In the genomic region with DNA sequence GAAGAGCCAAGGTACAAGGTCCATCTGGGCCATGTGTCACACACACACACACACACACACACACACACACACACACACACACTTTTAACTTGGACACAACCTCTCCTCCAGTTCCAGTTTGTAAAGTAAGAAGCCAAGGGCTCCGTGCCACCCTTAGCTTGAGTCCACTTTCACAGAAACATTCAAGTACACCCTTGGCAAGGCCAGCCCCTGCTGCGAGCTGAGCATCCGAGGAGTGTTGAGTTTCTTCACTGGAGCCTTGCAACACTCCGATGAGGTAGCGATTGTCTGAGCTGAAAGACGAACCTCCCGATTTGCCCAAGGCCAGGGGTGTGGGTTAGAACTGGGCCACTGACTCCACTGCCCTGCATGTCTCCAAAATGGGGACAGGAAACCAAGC, we compare ENCODE assay signal across 16 mouse cellular contexts. TPM values are rescaled to one million over a fixed set of nuclear protein-coding genes. Genes with fewer than 3 reads are reported as not detected.
A peak's percentile ranks its signal among the peaks of the same experiment; 100 is the strongest.
DNase-seq lines count a peak whose midpoint lies in the region; ATAC-seq lines count a peak whose summit lies in the region.
"Had no signal": no experiment of that assay in that cellular context is flagged by ENCODE, and none has a peak within 500 bp of the region (broad histone marks: within the 10 kb centered on the region; RNA-seq: fewer than 3 reads in every experiment).

No protein-coding gene starts in this region.

- ATAC-seq in kidney, embryonic 15.5 days (replicated peaks; ENCODE audit: low FRiP score) = 0 out of 2 replicates have a peak, but pooled peaks have one; percentile 24

- no peak overlapping the region for H3K4me3 ChIP-seq in kidney, embryonic 15.5 days (replicated peaks)
- H3K4me3 ChIP-seq: embryonic facial prominence, embryonic 10.5 days; layer of hippocampus, adult 2 months; liver, embryonic 15.5 days; midbrain, embryonic 12.5 days had no signal

- H3K4me1 ChIP-seq in kidney, embryonic 15.5 days = peaks cover 24% of the 10 kb centered on the region
- H3K4me1 ChIP-seq: liver, embryonic 15.5 days had no signal

- H3K9ac ChIP-seq in kidney, embryonic 15.5 days = no peak overlapping the region
- H3K9ac ChIP-seq: liver, embryonic 15.5 days; midbrain, embryonic 12.5 days had no signal

- no peaks in the 10 kb centered on the region for H3K36me3 ChIP-seq in kidney, embryonic 15.5 days
- H3K36me3 ChIP-seq: embryonic facial prominence, embryonic 10.5 days; liver, embryonic 15.5 days; midbrain, embryonic 12.5 days had no signal

- H3K27me3 ChIP-seq in kidney, embryonic 15.5 days = no peaks in the 10 kb centered on the region
- H3K27me3 ChIP-seq: liver, embryonic 15.5 days; midbrain, embryonic 12.5 days had no signal

- DNase-seq in kidney, adult 18-20 months = no peak
- DNase-seq in adrenal gland, postnatal 25 days = peak; percentile 31
- DNase-seq in gastrocnemius, postnatal 25 days = peak; percentile 83
- peak; percentile 81 for DNase-seq in lung, postnatal 36 days
- DNase-seq in left cerebral cortex, adult 11 months (ENCODE audit: low spot score) = no peak
- no peak for DNase-seq in heart, adult 8-10 months (ENCODE audit: low spot score)
- DNase-seq in T-cell, adult 2 months (ENCODE audit: low spot score) = no peak
- DNase-seq: B cell, adult 2 months; cerebellum, postnatal 14 days; right cerebral cortex, postnatal 25 days; thymus, adult 2 months had no signal

- no peaks in the 10 kb centered on the region for H3K9me3 ChIP-seq in kidney, embryonic 15.5 days (replicated peaks)
- H3K9me3 ChIP-seq: embryonic facial prominence, embryonic 10.5 days; liver, embryonic 15.5 days; midbrain, embryonic 12.5 days had no signal

- no peak overlapping the region for H3K27ac ChIP-seq in kidney, embryonic 15.5 days
- H3K27ac ChIP-seq: embryonic facial prominence, embryonic 10.5 days; layer of hippocampus, adult 2 months; liver, embryonic 15.5 days; midbrain, embryonic 12.5 days had no signal

- 64% methylated on average over 7 of the region's 7 CpGs for WGBS in kidney, embryonic 15.5 days

- H3K4me2 ChIP-seq in kidney, embryonic 15.5 days = no peak overlapping the region
- H3K4me2 ChIP-seq: liver, embryonic 15.5 days; midbrain, embryonic 12.5 days had no signal

RNA-seq across cellular contexts. Expression of gene Smurf1, which starts 20.7 kb away (rescaled TPM):
- polyA plus RNA-seq in kidney, embryonic 15.5 days (2015; fragmentation: Nextera tagmentation; extraction: Ambion mirVana) = 14.0 and 15.4 TPM in 2 replicates
- 18.8 and 24.7 TPM in 2 replicates for total RNA-seq in adrenal gland, postnatal 25 days (2021)
- 10 to 100 TPM; 11.5 to 12.6 TPM for total RNA-seq in gastrocnemius, postnatal 25 days (2021)
- 10 to 100 TPM; 29.5 to 34.9 (median 30.3) TPM for total RNA-seq in heart, adult 8-10 months (2022)

Comparison
In these comparisons a context has a peak if more than half of its experiments do, and no peak if none do; other contexts are left out.
1. DNase-seq: peak in adrenal gland, postnatal 25 days (single experiment), gastrocnemius, postnatal 25 days (single experiment) and lung, postnatal 36 days (single experiment); none in kidney, adult 18-20 months (single experiment), left cerebral cortex, adult 11 months (single experiment), heart, adult 8-10 months (single experiment) and T-cell, adult 2 months (single experiment).